Mouse (Mus musculus) limb, embryonic 14.5 days (tissue): ENCODE results near the gene Cacfd1. TPM values are rescaled to one million over a fixed set of nuclear protein-coding genes. Genes with fewer than 3 reads are reported as not detected.

Experiments used
- ATAC-seq: fragments of 200-750 bp; cut with Nextera tagmentation; 2 replicates; pipeline ENCODE4 v1.8.0; 2017; ENCODE audit warnings: low read depth, moderate number of reproducible peaks, moderate TSS enrichment; ENCODE audit not compliant: low FRiP score
- DNase-seq: peaks from one replicate; pipeline ENCODE4 v3.0.0-alpha.2; 2015; ENCODE audit warnings: low spot score
- H3K27ac ChIP-seq: fragments of 300-500 bp; sonication (generic); replicated peaks from 2 replicates; pipeline ENCODE4 v1.5.1; 2014; ENCODE audit warnings: low read depth, mild to moderate bottlenecking, low read length, moderate library complexity, mixed read lengths
- H3K27me3 ChIP-seq: fragments of 300-500 bp; sonication (generic); 2 replicates; pipeline ENCODE4 v1.6.1; 2014; ENCODE audit warnings: low read length, mixed read lengths; ENCODE audit not compliant: control insufficient read depth, insufficient read depth
- H3K36me3 ChIP-seq: fragments of 300-500 bp; sonication (generic); 2 replicates; pipeline ENCODE4 v1.6.1; 2014; ENCODE audit warnings: mild to moderate bottlenecking, low read length, moderate library complexity, mixed read lengths; ENCODE audit not compliant: control insufficient read depth, insufficient read depth
- H3K4me1 ChIP-seq: fragments of 300-500 bp; sonication (generic); 2 replicates; pipeline ENCODE4 v1.6.1; 2014; ENCODE audit warnings: antibody characterized with exemption, low read length, mixed read lengths; ENCODE audit not compliant: control insufficient read depth, insufficient read depth
- H3K4me2 ChIP-seq: fragments of 300-500 bp; sonication (generic); replicated peaks from 2 replicates; pipeline ENCODE4 v1.6.1; 2014; ENCODE audit warnings: low read depth, mild to moderate bottlenecking, low read length, moderate library complexity; ENCODE audit not compliant: severe bottlenecking
- H3K4me3 ChIP-seq: fragments of 300-500 bp; sonication (generic); replicated peaks from 2 replicates; pipeline ENCODE4 v1.5.1; 2014; ENCODE audit warnings: low read length
- H3K9ac ChIP-seq: fragments of 300-500 bp; sonication (generic); 2 replicates; pipeline ENCODE4 v1.6.1; 2014; ENCODE audit warnings: mild to moderate bottlenecking, low read depth, low read length, moderate library complexity; ENCODE audit not compliant: severe bottlenecking
- H3K9me3 ChIP-seq: fragments of 300-500 bp; sonication (generic); 2 replicates; pipeline ENCODE4 v1.6.1; 2016; ENCODE audit warnings: low read length; ENCODE audit not compliant: control insufficient read depth
- POLR2A ChIP-seq: fragments of 200-500 bp; IDR thresholded peaks from 2 replicates; pipeline ENCODE4 v1.8.0; 2012; ENCODE audit warnings: inconsistent platforms, mild to moderate bottlenecking, moderate library complexity, borderline replicate concordance; ENCODE audit not compliant: insufficient read depth, insufficient read length; ENCODE audit errors: extremely low read depth
- WGBS: fragments of 180-500 bp; shearing (Covaris S2); extraction: QIAGEN DNeasy Blood & Tissue Kit; methylation state at CpG from one replicate; pipeline ENCODE4 v1.1.7; 2014; 5-methylcytosine and 5-hydroxymethylcytosine counted together
- polyA plus RNA-seq, 2 experiments: library from polyadenylated mRNA; depleted of rRNA in 1 of 2; stranded (reverse) in 1 of 2; unstranded in 1 of 2; fragments of >200 nt; fragmentation: Nextera tagmentation in 1 of 2; extraction: Ambion mirVana in 1 of 2; gene quantifications; 2 replicates each; pipeline versions ENCODE4 v1.2.1 to v1.2.3; 2012 to 2014

Cacfd1 gene
- polyA plus RNA-seq, 2 experiments = 65.3 to 82.9 TPM

DNA sequence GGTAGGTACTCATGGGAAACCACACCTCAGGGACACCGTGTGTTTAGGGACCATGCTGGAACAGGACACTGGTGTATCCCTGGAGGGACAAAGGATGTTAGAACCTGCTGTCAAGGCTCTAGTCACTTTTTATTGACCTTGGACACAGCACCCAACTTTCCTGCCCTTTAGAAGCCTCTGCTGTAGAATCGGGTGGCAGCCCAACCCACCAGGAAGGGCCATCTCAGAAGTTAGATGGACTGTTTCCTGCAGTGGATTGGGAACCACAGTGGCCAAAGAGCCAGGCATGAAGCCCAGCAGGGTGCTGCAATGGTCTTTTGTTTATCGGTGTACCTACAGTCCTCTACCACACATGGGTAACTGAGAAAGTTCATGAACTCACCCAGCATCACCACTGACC, 34.9 kb downstream of the Cacfd1 start:
- no peak overlapping the region for H3K27ac ChIP-seq
- H3K36me3 ChIP-seq = no peaks in the 10 kb centered on the region
- H3K4me2 ChIP-seq = no peak overlapping the region
- no peaks in the 10 kb centered on the region for H3K4me1 ChIP-seq
- H3K9ac ChIP-seq = no peak overlapping the region
- DNase-seq = no peak
- H3K9me3 ChIP-seq = no peaks in the 10 kb centered on the region
- H3K27me3 ChIP-seq = no peaks in the 10 kb centered on the region
- TF ChIP-seq POLR2A = no peak
- ATAC-seq = no peak
- H3K4me3 ChIP-seq = no peak overlapping the region
- WGBS = 77% methylated on average over 3 of the region's 3 CpGs

DNA sequence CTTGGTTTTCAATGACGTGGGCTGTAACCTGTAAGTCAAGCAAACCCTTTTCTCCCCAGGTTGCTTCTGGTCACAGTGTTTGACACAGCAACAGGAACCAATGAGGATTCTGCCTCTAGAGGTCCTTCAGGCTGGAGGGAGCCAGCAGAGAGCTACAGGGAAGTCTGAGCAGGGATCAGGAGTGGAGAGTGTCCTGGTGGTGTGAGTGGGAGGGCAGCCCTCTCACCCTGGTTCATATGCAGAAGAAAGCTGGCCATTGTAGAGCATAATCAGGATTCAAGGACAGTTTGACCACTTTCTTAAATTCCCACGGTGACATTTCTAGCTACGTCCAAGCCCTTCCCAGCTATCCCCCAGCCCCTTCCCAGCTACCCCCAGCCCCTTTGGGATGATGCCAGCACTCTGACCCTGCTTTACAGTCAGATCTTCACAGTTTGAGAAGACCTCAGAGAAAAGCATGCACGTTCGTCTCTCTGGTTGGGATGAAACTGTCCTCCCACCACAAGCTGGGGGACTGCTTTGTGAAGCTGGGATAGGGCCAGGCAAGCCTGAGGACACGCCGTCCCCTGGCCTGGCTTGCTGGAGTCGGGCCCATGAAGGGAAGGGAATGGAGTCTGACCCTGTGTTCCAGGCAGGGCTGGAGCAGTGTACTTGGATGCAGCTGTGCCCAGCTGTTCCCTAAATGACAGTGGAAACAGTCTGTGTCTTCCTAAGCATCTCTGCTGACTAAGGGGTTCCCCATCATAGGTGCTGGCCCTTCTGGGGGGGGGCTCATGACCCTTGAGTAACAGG, 36.4 kb downstream of the Cacfd1 start:
- DNase-seq (no peak), ATAC-seq (no peak)
- 71% methylated on average over 8 of the region's 8 CpGs for WGBS
- H3K4me2 ChIP-seq = no peak overlapping the region
- no peaks in the 10 kb centered on the region for H3K27me3 ChIP-seq
- no peak overlapping the region for H3K9ac ChIP-seq
- no peak overlapping the region for H3K4me3 ChIP-seq
- no peaks in the 10 kb centered on the region for H3K9me3 ChIP-seq
- H3K36me3 ChIP-seq = no peaks in the 10 kb centered on the region
- no peak overlapping the region for H3K27ac ChIP-seq
- H3K4me1 ChIP-seq = no peaks in the 10 kb centered on the region
- TF ChIP-seq POLR2A = no peak

DNA sequence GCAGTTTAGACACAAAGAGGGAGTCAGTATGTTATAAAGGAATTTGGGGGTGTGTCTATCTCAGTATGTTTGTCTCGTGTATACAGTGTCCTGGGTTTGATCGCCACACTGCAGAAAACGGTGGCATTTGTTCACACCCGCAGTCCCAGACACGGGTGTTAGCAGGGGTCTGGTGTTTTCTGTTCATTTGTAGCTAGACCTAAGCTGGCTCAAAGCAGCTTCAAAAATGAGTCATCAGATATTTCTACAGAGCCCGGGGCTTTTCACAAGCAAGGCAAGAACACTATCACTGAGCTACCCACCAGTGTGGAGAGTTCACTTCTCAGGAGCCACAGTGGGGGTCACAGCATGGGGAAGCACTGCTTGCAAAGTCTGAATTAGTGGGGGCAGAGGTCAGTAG, 39.7 kb downstream of the Cacfd1 start:
- DNase-seq = no peak
- 57% methylated on average over 6 of the region's 6 CpGs for WGBS
- no peaks in the 10 kb centered on the region for H3K4me1 ChIP-seq
- H3K9ac ChIP-seq = no peak overlapping the region
- H3K4me2 ChIP-seq = no peak overlapping the region
- TF ChIP-seq POLR2A = no peak
- no peak overlapping the region for H3K4me3 ChIP-seq
- no peaks in the 10 kb centered on the region for H3K36me3 ChIP-seq
- no peak overlapping the region for H3K27ac ChIP-seq
- no peak for ATAC-seq
- no peaks in the 10 kb centered on the region for H3K27me3 ChIP-seq
- H3K9me3 ChIP-seq = no peaks in the 10 kb centered on the region

DNA sequence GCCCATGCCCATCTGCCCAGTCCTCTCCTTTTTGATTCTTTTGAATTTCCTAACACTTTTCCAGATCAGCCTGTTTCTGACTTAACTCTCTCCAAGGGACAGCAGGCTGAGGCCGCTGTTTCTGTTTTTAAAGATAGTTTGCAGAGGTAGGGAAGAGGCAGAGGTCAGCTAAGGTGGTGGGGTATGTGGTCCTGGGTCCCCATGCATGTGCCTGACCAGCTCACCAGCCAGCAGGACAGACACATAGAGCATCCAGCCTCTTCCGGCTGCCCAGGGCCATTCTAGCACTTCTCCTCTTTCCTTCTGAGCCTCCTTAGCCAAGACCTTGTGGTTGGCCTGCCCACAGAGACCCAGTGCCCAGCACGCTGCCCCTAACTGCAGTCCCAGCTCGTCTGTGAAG, 48.5 kb downstream of the Cacfd1 start:
- Histone ChIP-seq H3K9ac (peak overlapping the region; percentile 25; the same call in 1 of the 2 replicates), H3K4me3 (no peak overlapping the region), H3K4me2 (peak overlapping the region; percentile 27), H3K9me3 (no peaks in the 10 kb centered on the region), H3K27me3 (no peaks in the 10 kb centered on the region), H3K36me3 (no peaks in the 10 kb centered on the region), H3K27ac (peak overlapping the region; percentile 70), H3K4me1 (peaks cover 20% of the 10 kb centered on the region)
- DNase-seq (no peak), ATAC-seq (no peak)
- TF ChIP-seq POLR2A = no peak
- WGBS = 21% methylated on average over 4 of the region's 4 CpGs

DNA sequence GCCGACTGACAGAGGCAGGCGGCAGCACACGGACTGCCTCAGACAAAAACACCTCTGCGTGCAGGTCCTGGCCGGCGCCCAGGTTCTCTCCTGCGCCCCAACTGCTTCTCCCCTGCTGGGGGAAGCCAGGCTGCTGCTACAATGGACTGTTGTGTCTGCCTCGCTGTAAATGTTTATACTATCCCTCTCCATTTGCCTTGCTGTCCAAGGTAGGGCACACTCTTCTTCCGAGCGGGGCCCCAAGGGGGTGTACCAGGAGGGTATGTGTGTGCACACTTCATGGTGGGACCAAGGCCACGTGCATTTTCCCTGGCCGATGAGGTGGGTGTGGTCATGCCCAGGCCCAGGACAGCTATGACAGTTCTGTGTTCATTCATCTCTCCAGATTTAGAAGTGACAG, 49.0 kb downstream of the Cacfd1 start:
- Histone ChIP-seq H3K27me3 (no peaks in the 10 kb centered on the region), H3K4me2 (peak overlapping the region; percentile 27), H3K4me3 (no peak overlapping the region), H3K9me3 (no peaks in the 10 kb centered on the region), H3K9ac (peak overlapping the region; percentile 25; the same call in 1 of the 2 replicates), H3K27ac (peak overlapping the region; percentile 70), H3K36me3 (no peaks in the 10 kb centered on the region), H3K4me1 (peaks cover 20% of the 10 kb centered on the region)
- TF ChIP-seq POLR2A = no peak
- ATAC-seq (peak; percentile 60; the same call in 1 of the 2 replicates), DNase-seq (no peak)
- WGBS = 14% methylated on average over 12 of the region's 12 CpGs
